Mouse (Mus musculus) hindbrain, embryonic 13.5 days (tissue): ENCODE measurements around the gene Nol10. TPM values are rescaled to one million over a fixed set of nuclear protein-coding genes. Genes with fewer than 3 reads are reported as not detected.

Experiments used
- ATAC-seq: fragments of 200-750 bp; cut with Nextera tagmentation; 2 replicates; pipeline ENCODE4 v1.8.0; 2017; ENCODE audit warnings: moderate TSS enrichment; ENCODE audit not compliant: low FRiP score
- H3K27ac ChIP-seq: fragments of 300-500 bp; sonication (generic); 2 replicates; pipeline ENCODE4 v1.5.1; 2015; ENCODE audit warnings: inconsistent platforms, mild to moderate bottlenecking, moderate library complexity
- H3K27me3 ChIP-seq: fragments of 300-500 bp; sonication (generic); 2 replicates; pipeline ENCODE4 v1.6.1; 2015; ENCODE audit warnings: mild to moderate bottlenecking, inconsistent platforms
- H3K36me3 ChIP-seq: fragments of 300-500 bp; sonication (generic); 2 replicates; pipeline ENCODE4 v1.6.1; 2015; ENCODE audit warnings: mild to moderate bottlenecking, inconsistent platforms
- H3K4me1 ChIP-seq: fragments of 300-500 bp; sonication (generic); replicated peaks from 2 replicates; pipeline ENCODE4 v1.6.1; 2015; ENCODE audit warnings: inconsistent platforms
- H3K4me2 ChIP-seq: fragments of 300-500 bp; sonication (generic); 2 replicates; pipeline ENCODE4 v1.6.1; 2015; ENCODE audit warnings: inconsistent platforms, mild to moderate bottlenecking, moderate library complexity
- H3K4me3 ChIP-seq: fragments of 300-500 bp; sonication (generic); 2 replicates; pipeline ENCODE4 v1.5.1; 2015; ENCODE audit warnings: mild to moderate bottlenecking, inconsistent platforms
- H3K9ac ChIP-seq: fragments of 300-500 bp; sonication (generic); 2 replicates; pipeline ENCODE4 v1.6.1; 2015; ENCODE audit warnings: mild to moderate bottlenecking, inconsistent platforms
- H3K9me3 ChIP-seq: fragments of 300-500 bp; sonication (generic); 2 replicates; pipeline ENCODE4 v1.6.1; 2016; ENCODE audit warnings: inconsistent platforms
- WGBS: fragments of 180-500 bp; shearing (Covaris S2); methylation state at CpG from one replicate; pipeline ENCODE4 v1.1.7; 2015; 5-methylcytosine and 5-hydroxymethylcytosine counted together
- polyA plus RNA-seq: library from polyadenylated mRNA; unstranded; fragments of >200 nt; fragmentation: Nextera tagmentation; extraction: Ambion mirVana; gene quantifications from 2 replicates; pipeline ENCODE4 v1.2.1, GENCODE M21; 2015

Nol10 gene
- polyA plus RNA-seq, 1 experiment from 2014 or later = 20.8 TPM

- Histone ChIP-seq H3K4me1 (no peaks in the 10 kb centered on the region), H3K4me3 (no peak overlapping the region), H3K9ac (no peak overlapping the region), H3K27me3 (no peaks in the 10 kb centered on the region), H3K27ac (no peak overlapping the region), H3K4me2 (no peak overlapping the region), H3K9me3 (no peaks in the 10 kb centered on the region), H3K36me3 (no peaks in the 10 kb centered on the region)
- WGBS = 79% methylated on average over 2 of the region's 2 CpGs
- no peak for ATAC-seq
Observed at GRCm38 (mm10) chr12:17338338-17338737, 9.9 kb upstream of the Nol10 start.

GRCm38 (mm10) chr12:17339114-17339905 is 8.9 kb upstream of the Nol10 start:
- 75% methylated on average over 3 of the region's 3 CpGs for WGBS
- ATAC-seq = no peak
- H3K36me3 ChIP-seq = no peaks in the 10 kb centered on the region
- no peaks in the 10 kb centered on the region for H3K4me1 ChIP-seq
- H3K27me3 ChIP-seq = no peaks in the 10 kb centered on the region
- H3K9me3 ChIP-seq = no peaks in the 10 kb centered on the region
- H3K4me2 ChIP-seq = no peak overlapping the region
- no peak overlapping the region for H3K27ac ChIP-seq
- H3K4me3 ChIP-seq = no peak overlapping the region
- H3K9ac ChIP-seq = no peak overlapping the region

- Histone ChIP-seq H3K9ac (peak overlapping the region; percentile 84), H3K9me3 (no peaks in the 10 kb centered on the region), H3K27ac (0 out of 2 replicates have a peak overlapping the region, but pooled peaks have one; percentile 52), H3K4me3 (peak overlapping the region; percentile 85), H3K4me2 (peak overlapping the region; percentile 84), H3K36me3 (peaks cover 22% of the 10 kb centered on the region), H3K27me3 (no peaks in the 10 kb centered on the region), H3K4me1 (peaks cover 16% of the 10 kb centered on the region)
- ATAC-seq = peak; percentile 60
- WGBS = 42% methylated on average over 11 of the region's 11 CpGs
Observed at GRCm38 (mm10) chr12:17347327-17348047, 771 bp upstream of the Nol10 start.

- H3K4me3 ChIP-seq = no peak overlapping the region
- no peak for ATAC-seq
Observed at GRCm38 (mm10) chr12:17350106-17350505, 1.8 kb downstream of the Nol10 start.

GRCm38 (mm10) chr12:17356853-17357252 is 8.6 kb downstream of the Nol10 start:
- ATAC-seq = no peak
- H3K27ac ChIP-seq = no peak overlapping the region
- H3K4me2 ChIP-seq = no peak overlapping the region
- peaks cover 6% of the 10 kb centered on the region; the same call in 1 of the 2 replicates for H3K4me1 ChIP-seq
- H3K9ac ChIP-seq = no peak overlapping the region
- H3K9me3 ChIP-seq = no peaks in the 10 kb centered on the region
- WGBS = 92% methylated on average over 4 of the region's 4 CpGs
- peaks cover 83% of the 10 kb centered on the region for H3K36me3 ChIP-seq
- H3K27me3 ChIP-seq = no peaks in the 10 kb centered on the region
- H3K4me3 ChIP-seq = no peak overlapping the region

More at GRCm38 (mm10) chr12:17350106-17350505, 1.8 kb downstream of the Nol10 start:
- Histone ChIP-seq H3K9me3 (no peaks in the 10 kb centered on the region), H3K36me3 (peaks cover 47% of the 10 kb centered on the region), H3K9ac (no peak overlapping the region), H3K4me2 (no peak overlapping the region), H3K27ac (no peak overlapping the region), H3K27me3 (no peaks in the 10 kb centered on the region), H3K4me1 (peaks cover 16% of the 10 kb centered on the region)

GRCm38 (mm10) chr12:17357795-17358194 is 9.5 kb downstream of the Nol10 start:
- 95% methylated on average over 5 of the region's 5 CpGs for WGBS
- Histone ChIP-seq H3K27me3 (no peaks in the 10 kb centered on the region), H3K9me3 (no peaks in the 10 kb centered on the region), H3K9ac (no peak overlapping the region), H3K27ac (no peak overlapping the region), H3K36me3 (peaks cover 83% of the 10 kb centered on the region), H3K4me3 (no peak overlapping the region), H3K4me1 (peaks cover 6% of the 10 kb centered on the region; the same call in 1 of the 2 replicates), H3K4me2 (no peak overlapping the region)
- no peak for ATAC-seq

GRCm38 (mm10) chr12:17358981-17359380 is 10.7 kb downstream of the Nol10 start:
- peaks cover 83% of the 10 kb centered on the region for H3K36me3 ChIP-seq
- ATAC-seq = no peak
- WGBS = 89% methylated on average over 9 of the region's 9 CpGs

GRCm38 (mm10) chr12:17360104-17360503 is 11.8 kb downstream of the Nol10 start:
- Histone ChIP-seq H3K9ac (no peak overlapping the region), H3K4me3 (no peak overlapping the region), H3K4me1 (peaks cover 6% of the 10 kb centered on the region; the same call in 1 of the 2 replicates), H3K27me3 (no peaks in the 10 kb centered on the region), H3K9me3 (no peaks in the 10 kb centered on the region), H3K4me2 (no peak overlapping the region), H3K27ac (no peak overlapping the region; the same call in 1 of the 2 replicates), H3K36me3 (peaks cover 82% of the 10 kb centered on the region)
- 55% methylated on average over 9 of the region's 9 CpGs for WGBS
- ATAC-seq = no peak

More at GRCm38 (mm10) chr12:17358981-17359380, 10.7 kb downstream of the Nol10 start:
- H3K4me1 ChIP-seq = peaks cover 6% of the 10 kb centered on the region; the same call in 1 of the 2 replicates
- no peaks in the 10 kb centered on the region for H3K27me3 ChIP-seq
- no peaks in the 10 kb centered on the region for H3K9me3 ChIP-seq
- H3K27ac ChIP-seq = no peak overlapping the region
- no peak overlapping the region for H3K4me2 ChIP-seq
- no peak overlapping the region for H3K4me3 ChIP-seq
- no peak overlapping the region for H3K9ac ChIP-seq

GRCm38 (mm10) chr12:17360650-17361049 is 12.4 kb downstream of the Nol10 start:
- Histone ChIP-seq H3K9ac (no peak overlapping the region), H3K27ac (no peak overlapping the region), H3K4me3 (no peak overlapping the region), H3K9me3 (no peaks in the 10 kb centered on the region), H3K27me3 (no peaks in the 10 kb centered on the region), H3K4me2 (no peak overlapping the region), H3K4me1 (peaks cover 6% of the 10 kb centered on the region; the same call in 1 of the 2 replicates), H3K36me3 (peaks cover 82% of the 10 kb centered on the region)
- ATAC-seq = no peak
- WGBS = 18% methylated on average over 4 of the region's 4 CpGs

- no peak overlapping the region for H3K4me2 ChIP-seq
- no peak overlapping the region for H3K27ac ChIP-seq
- no peak overlapping the region for H3K9ac ChIP-seq
- ATAC-seq = no peak
- 93% methylated on average over 5 of the region's 5 CpGs for WGBS
- no peaks in the 10 kb centered on the region for H3K27me3 ChIP-seq
- peaks cover 6% of the 10 kb centered on the region; the same call in 1 of the 2 replicates for H3K4me1 ChIP-seq
- H3K36me3 ChIP-seq = peaks cover 80% of the 10 kb centered on the region
- no peaks in the 10 kb centered on the region for H3K9me3 ChIP-seq
- H3K4me3 ChIP-seq = no peak overlapping the region
Observed at GRCm38 (mm10) chr12:17362316-17362715, 14.1 kb downstream of the Nol10 start.

- Histone ChIP-seq H3K4me1 (no peaks in the 10 kb centered on the region), H3K36me3 (peaks cover 76% of the 10 kb centered on the region), H3K9ac (no peak overlapping the region), H3K4me2 (no peak overlapping the region), H3K4me3 (no peak overlapping the region), H3K27me3 (no peaks in the 10 kb centered on the region), H3K9me3 (no peaks in the 10 kb centered on the region), H3K27ac (no peak overlapping the region)
- ATAC-seq = peak; percentile 57; the same call in 1 of the 2 replicates
- WGBS = 82% methylated on average over 5 of the region's 5 CpGs
Observed at GRCm38 (mm10) chr12:17366981-17367380, 18.7 kb downstream of the Nol10 start.

- Histone ChIP-seq H3K27ac (no peak overlapping the region), H3K27me3 (no peaks in the 10 kb centered on the region), H3K9ac (no peak overlapping the region), H3K4me2 (no peak overlapping the region), H3K36me3 (peaks cover 75% of the 10 kb centered on the region), H3K9me3 (no peaks in the 10 kb centered on the region), H3K4me1 (no peaks in the 10 kb centered on the region), H3K4me3 (no peak overlapping the region)
- 100% methylated on average over 3 of the region's 3 CpGs for WGBS
- no peak for ATAC-seq
Observed at GRCm38 (mm10) chr12:17369111-17369510, 20.9 kb downstream of the Nol10 start.
